Mouse (Mus musculus) regulatory T cell (primary cell): ENCODE data around the gene Eif2ak3.

Experiments used
- in situ Hi-C: fragments of 300-600 bp; cut with MboI, MseI; formaldehyde crosslinking; loops from one replicate; pipeline ENCODE4 v1.15.1; 2025; ENCODE audit warnings: high pct_unique_total_duplicates

Gene Eif2ak3

DNA sequence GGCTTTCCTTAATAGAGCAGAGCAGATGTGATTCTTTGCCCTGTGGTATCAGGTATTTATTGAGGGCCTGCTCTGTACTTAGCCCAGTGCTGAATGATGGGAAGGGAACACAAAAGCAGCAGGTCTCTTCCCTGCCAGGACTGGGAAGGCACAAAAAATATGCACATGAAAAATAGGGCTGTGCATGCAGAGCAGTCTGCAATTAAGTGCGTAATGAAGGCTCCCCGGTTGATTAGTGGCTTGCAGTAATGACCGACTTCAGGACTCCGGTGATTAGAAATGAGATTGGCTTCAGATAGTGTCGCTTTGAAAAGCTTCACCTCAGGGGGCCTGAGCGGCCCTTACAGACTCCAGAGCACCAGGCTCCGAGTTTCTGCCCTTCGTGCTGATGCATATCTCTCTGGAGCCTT, 55.3 kb downstream of the Eif2ak3 start:
- in situ Hi-C loops: loop anchor here (5.0 kb wide), 1 partner anchor 48 kb away; no protein-coding TSS in a partner anchor

- in situ Hi-C loops: loop anchor here (5.0 kb wide), 1 partner anchor 44 kb away; no protein-coding TSS in a partner anchor
Measured at GRCm38 (mm10) chr6:70903689-70904088, 59.4 kb downstream of the Eif2ak3 start.

DNA sequence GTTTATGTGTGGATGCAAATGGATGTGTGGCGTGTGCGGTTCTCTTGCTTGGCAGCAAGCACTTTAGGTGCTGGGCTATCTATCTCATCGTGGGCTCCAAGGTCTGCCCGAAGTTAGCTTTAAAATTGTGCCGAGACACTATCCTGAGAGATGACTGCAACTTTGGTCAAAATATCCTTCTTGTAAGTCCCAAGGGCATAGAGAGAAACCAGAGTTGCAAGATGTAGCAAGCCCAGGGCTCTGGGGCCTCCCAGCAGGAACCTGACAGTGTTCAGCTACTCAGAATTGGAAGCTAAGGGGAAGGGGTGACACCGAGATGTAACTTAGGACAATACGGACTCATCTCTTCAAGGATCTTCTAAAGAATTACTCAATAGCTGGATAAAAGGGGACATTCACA, 65.3 kb downstream of the Eif2ak3 start:
- in situ Hi-C loops: no loop called here

DNA sequence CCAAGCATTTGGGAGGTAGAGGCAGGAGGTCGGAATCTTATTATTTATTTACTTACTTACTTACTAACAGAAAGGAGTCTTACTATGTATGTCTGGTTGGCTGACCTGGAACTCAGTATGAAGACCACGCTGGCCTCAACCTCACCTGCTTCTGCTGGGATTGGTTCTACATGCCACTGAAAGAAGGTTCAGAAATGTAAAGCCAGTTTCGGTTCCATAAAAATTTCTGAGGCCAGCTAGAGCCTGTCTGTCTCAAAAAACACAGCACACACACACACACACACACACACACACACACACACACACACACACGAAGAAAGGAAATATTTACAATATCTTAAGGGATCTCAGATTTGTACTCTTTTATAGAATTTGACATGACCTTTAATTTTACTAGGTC, 66.0 kb downstream of the Eif2ak3 start:
- in situ Hi-C loops: no loop called here

GRCm38 (mm10) chr6:70911668-70912395, 67.5 kb downstream of the Eif2ak3 start:
- in situ Hi-C loops: no loop called here

DNA sequence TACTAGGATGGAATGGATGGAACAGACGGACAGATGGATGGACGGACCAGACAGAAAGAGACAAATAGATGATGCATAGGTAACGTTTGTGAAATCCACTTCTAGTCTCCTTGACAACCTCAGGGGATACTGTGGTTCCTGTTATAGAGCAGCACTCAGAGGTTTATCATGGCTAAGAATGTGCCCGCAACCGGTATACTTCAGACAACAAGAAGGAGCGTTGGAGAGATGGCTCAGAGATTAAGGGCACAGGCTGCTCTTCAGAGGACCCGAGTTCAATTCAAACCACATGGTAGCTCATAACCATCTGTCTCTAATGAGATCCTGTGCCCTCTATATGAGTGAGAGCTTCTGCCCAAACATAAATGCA, 68.1 kb downstream of the Eif2ak3 start:
- in situ Hi-C loops: no loop called here

DNA sequence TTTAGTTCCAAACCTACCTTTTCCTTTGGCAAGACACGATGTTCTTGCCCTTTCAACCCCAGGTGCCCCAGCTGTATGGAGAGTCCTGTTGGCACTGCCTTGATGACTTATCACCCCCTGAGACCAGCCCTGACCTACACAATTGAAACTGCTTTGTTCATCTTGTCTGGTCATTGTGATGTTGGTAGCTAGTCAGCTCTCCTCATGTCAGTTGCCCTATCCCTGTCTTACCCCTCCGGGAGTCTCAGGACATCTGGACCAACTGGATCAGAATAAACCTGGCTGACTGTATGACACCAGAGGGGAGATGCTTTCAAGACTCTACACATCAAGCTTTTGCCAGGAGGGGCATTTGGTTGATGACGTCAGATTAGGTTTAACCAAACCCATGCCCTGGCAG, 74.5 kb downstream of the Eif2ak3 start, which contains the start of gene Tex37:
Tex37 (minus strand) TSS at position 101 of the 400 bp plus-strand sequence.
- in situ Hi-C loops: no loop called here

DNA sequence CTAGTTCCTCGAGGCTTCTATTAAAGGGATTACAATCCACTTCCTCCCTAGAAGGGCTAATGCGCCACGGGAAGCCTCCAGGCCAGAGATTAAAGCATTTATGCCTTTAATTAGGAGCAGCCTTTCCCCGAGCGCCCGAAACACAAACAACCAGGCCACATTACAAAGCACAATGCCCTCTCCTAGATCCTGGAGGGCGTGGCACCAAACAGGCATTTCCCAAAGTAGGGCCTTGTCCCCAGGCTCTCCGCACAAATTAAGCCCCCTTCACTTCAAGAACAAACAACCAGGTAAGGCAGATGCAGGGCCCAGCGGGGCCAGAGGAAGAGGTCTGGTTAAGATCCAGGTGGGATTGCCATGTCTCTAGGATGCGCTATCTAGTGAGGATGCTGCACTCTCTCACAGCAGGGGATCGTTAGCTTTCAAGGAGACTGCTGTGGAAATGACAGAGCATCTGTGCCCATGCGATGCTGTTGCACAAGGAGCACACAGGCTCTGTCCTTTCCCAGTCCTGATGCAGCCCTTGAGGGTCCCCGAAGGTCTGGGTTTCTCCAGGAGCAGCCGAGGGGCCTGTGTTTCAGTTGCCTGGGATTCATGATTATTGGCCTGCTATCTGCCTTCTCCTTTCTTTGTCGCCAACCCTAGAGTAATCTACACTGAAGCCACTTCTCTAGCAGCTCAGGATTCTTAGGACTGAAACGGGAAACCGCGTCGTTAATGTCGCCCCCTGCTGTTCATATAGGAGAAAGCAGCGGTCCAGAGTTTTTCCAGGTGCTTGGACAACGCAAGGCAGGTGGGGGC, 77.2 kb downstream of the Eif2ak3 start:
- in situ Hi-C loops: no loop called here

DNA sequence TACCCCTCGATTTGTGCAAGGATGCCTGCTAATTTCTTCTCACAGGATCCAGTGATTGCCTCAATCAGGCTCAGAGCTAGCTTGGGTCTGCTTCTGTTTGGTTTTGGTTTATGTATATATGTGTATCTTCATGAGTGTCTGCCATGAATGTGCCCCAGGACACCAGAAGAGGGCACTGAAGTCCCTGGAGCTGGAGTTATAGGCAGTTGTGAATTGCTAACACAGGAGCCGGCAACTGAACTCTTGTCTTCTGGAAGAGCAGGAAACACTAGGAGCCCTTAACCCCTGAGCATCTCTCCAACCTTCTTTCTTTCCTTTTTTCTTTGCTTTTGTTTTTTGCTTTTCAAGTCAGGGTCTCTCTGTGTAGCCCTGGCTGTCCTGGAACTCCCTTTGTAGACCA, 87.5 kb downstream of the Eif2ak3 start:
- in situ Hi-C loops: no loop called here

DNA sequence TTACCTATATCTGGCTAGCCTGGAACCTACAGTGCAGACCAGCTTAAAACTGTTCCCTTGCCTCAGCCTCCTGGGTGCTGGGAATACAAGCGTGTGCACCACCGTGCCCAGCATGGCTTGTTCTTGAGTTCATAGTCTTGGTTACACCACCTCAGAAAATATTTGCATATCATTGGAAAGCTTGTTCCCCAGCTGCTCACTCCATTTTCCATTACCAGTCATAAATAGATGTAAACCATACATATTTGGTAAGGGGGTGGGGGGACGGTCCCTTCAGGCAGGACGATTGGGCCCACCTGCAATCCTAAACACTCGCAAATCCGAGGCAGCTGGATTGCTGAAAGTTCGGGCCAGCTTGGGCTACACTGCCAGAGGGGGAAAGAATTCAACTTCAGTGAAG, 109.0 kb downstream of the Eif2ak3 start:
- in situ Hi-C loops: no loop called here

- in situ Hi-C loops: no loop called here
Measured at GRCm38 (mm10) chr6:70954040-70954439, 109.7 kb downstream of the Eif2ak3 start.
